Mouse (Mus musculus): ENCODE results near the gene Aicda. TPM values are rescaled to one million over a fixed set of nuclear protein-coding genes. Genes with fewer than 3 reads are reported as not detected.

The Aicda gene
- polyA plus RNA-seq, 1 experiment from 2014 or later, result 0.33 TPM

DNA sequence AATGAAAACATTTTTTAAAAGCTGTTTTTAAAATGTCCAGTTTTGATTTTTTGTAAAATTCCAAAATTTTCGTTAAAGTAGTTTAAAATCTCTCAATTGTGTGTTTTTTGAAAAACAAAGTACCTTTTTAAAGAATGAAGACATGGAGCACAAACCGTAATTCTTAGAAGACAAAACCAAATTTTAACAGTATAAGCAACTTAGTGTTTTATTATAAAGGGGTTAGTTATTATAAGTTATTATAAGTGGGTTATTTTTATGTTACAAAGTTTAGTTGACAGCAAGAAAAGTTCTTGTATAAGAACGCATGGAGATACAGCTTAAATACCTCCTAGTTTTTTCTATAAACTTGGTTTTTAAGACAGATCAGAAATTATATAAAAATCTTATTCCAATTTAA, 48.0 kb downstream of the Aicda start:
- Histone ChIP-seq H3K4me3 (ENCODE audit: low read length) (no peak overlapping the region), H3K4me1 (ENCODE audit: control insufficient read depth, insufficient read depth, low read depth, low read length) (peaks cover 5% of the 10 kb centered on the region), H3K27ac (ENCODE audit: low read depth, low read length) (no peak overlapping the region), H3K27me3 (replicated peaks; ENCODE audit: control insufficient read depth, insufficient read depth, low read length) (no peaks in the 10 kb centered on the region), H3K4me2 (ENCODE audit: low read length) (peak overlapping the region; percentile 71), H3K9ac (ENCODE audit: low read depth, low read length) (no peak overlapping the region), H3K36me3 (ENCODE audit: control insufficient read depth, insufficient read depth, low read length) (no peaks in the 10 kb centered on the region), H3K9me3 (ENCODE audit: control insufficient read depth, low read length) (no peaks in the 10 kb centered on the region)
- no peak for ATAC-seq
- 89% methylated on average over 3 of the region's 3 CpGs for WGBS

DNA sequence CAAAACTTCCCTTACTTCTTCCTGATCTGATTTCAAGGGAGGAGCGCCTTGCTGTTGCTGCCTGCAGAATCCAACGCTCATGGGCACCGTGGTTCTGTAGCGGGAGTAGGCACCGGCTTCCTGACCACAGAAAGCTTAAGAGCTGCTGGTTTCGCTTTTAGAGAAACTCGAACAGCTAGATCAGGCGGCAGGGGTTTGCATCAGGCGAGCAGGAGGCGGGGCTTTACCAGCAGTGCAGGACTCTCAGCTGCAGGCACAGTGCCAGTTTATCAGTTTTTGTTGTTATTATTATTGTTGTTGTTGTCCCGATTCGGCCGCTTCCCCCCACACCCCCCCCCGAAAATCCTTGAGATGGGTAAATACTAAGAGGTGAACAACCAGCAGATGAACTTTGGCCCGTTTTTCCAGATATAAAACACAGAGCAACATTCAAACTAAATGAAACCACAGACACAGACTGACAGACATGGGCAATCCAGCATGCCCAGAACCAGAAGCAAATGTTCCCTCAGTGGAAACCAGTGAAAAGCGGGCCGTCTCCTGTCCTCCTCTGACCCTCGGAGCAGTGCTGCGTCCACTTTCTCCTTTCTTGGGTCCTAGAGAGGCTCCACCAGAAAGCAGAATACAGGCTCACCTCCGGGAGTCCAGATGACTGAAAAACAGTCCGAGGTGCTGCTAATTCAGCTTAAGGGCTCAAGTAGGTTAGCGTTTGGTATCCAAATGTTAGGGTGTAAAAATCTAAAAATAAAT, 48.8 kb downstream of the Aicda start, which contains the start of gene Apobec1:
TSS of gene Apobec1 (minus strand) at position 203 of the 750 bp plus-strand sequence.
- Histone ChIP-seq H3K36me3 (ENCODE audit: control insufficient read depth, insufficient read depth, low read length) (no peaks in the 10 kb centered on the region), H3K4me1 (ENCODE audit: control insufficient read depth, insufficient read depth, low read depth, low read length) (peaks cover 5% of the 10 kb centered on the region), H3K27me3 (replicated peaks; ENCODE audit: control insufficient read depth, insufficient read depth, low read length) (no peaks in the 10 kb centered on the region), H3K4me3 (ENCODE audit: low read length) (peak within 1 kb of the TSS; percentile 43), H3K9ac (ENCODE audit: low read depth, low read length) (peak within 1 kb of the TSS; percentile 56), H3K4me2 (ENCODE audit: low read length) (peak within 1 kb of the TSS; percentile 71), H3K27ac (ENCODE audit: low read depth, low read length) (peak within 1 kb of the TSS; percentile 56; the same call in 1 of the 2 replicates), H3K9me3 (ENCODE audit: control insufficient read depth, low read length) (no peaks in the 10 kb centered on the region)
- WGBS, result 7% methylated on average over 22 of the region's 22 CpGs
- peak; percentile 82 for ATAC-seq

DNA sequence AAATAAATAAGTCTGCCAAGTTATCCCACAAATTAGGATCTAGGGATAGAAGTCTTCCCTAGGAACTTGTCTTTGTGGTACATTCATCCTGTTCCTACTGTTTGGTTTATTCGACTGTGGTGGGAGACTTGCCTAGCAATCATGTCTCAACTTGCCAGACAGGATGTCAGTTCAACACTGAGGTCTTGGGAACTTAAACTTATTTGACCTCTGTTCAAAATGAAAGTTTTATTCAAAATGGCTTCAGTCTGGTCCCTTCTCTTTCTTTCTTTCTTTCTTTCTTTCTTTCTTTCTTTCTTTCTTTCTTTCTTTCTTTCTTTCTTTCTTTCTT, 49.4 kb downstream of the Aicda start:
- ATAC-seq, result no peak
- Histone ChIP-seq H3K4me3 (ENCODE audit: low read length) (no peak overlapping the region), H3K27ac (ENCODE audit: low read depth, low read length) (no peak overlapping the region)

DNA sequence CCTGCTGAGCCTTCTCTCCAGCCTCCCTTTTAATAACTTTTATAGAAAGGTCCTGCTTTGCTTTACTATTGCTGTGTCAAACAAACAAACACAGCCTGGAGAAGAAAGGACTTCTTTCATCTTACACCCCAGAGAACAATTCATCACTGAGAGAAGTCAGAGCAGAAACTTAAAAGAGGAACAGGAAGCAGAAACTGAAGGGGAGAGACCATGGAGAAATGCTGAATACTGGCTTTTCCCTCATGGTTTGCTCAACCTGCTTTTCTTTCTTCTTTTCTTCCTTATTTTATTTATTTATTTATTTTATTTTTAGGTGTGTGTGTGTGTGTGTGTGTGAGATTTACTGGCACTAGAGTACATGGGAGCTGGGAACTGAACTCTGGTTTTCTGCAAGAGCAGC, 50.7 kb downstream of the Aicda start:
- H3K27me3 ChIP-seq (replicated peaks; ENCODE audit: control insufficient read depth, insufficient read depth, low read length), result no peaks in the 10 kb centered on the region

More for the DNA sequence above, 49.4 kb downstream of the Aicda start:
- peak overlapping the region; percentile 71 for H3K4me2 ChIP-seq (ENCODE audit: low read length)
- no peaks in the 10 kb centered on the region for H3K36me3 ChIP-seq (ENCODE audit: control insufficient read depth, insufficient read depth, low read length)
- WGBS, result 54% methylated on average over 1 of the region's 1 CpGs
- H3K9ac ChIP-seq (ENCODE audit: low read depth, low read length), result no peak overlapping the region
- peaks cover 5% of the 10 kb centered on the region for H3K4me1 ChIP-seq (ENCODE audit: control insufficient read depth, insufficient read depth, low read depth, low read length)
- no peaks in the 10 kb centered on the region for H3K9me3 ChIP-seq (ENCODE audit: control insufficient read depth, low read length)
- no peaks in the 10 kb centered on the region for H3K27me3 ChIP-seq (replicated peaks; ENCODE audit: control insufficient read depth, insufficient read depth, low read length)

DNA sequence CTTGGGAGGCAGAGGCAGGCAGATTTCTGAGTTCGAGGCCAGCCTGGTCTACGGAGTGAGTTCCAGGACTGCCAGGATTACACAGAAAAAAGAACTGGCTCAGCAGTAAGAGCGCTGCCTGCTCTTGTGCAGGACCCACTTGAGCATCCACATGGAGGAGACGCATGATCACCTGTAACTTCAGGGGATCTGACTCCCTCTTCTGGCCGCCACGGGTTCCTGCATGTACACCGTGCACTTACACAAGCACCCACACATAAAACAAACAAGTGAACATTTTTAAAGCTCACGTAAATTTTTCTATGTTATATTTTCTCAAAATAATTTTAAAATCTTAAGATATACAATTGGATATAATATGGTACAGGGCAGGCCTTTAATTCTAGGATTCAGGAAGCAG, 51.9 kb downstream of the Aicda start:
- no peak for ATAC-seq
- no peak overlapping the region for H3K4me2 ChIP-seq (ENCODE audit: low read length)
- no peaks in the 10 kb centered on the region for H3K36me3 ChIP-seq (ENCODE audit: control insufficient read depth, insufficient read depth, low read length)
- peaks cover 5% of the 10 kb centered on the region for H3K4me1 ChIP-seq (ENCODE audit: control insufficient read depth, insufficient read depth, low read depth, low read length)
- 92% methylated on average over 8 of the region's 8 CpGs for WGBS
- no peak overlapping the region for H3K9ac ChIP-seq (ENCODE audit: low read depth, low read length)
- H3K9me3 ChIP-seq (ENCODE audit: control insufficient read depth, low read length), result no peaks in the 10 kb centered on the region
- H3K27ac ChIP-seq (ENCODE audit: low read depth, low read length), result no peak overlapping the region
- no peak overlapping the region for H3K4me3 ChIP-seq (ENCODE audit: low read length)
- H3K27me3 ChIP-seq (replicated peaks; ENCODE audit: control insufficient read depth, insufficient read depth, low read length), result no peaks in the 10 kb centered on the region

More for the DNA sequence above, 50.7 kb downstream of the Aicda start:
- no peak for ATAC-seq
- no peak overlapping the region for H3K27ac ChIP-seq (ENCODE audit: low read depth, low read length)
- no peaks in the 10 kb centered on the region for H3K9me3 ChIP-seq (ENCODE audit: control insufficient read depth, low read length)
- no peaks in the 10 kb centered on the region for H3K36me3 ChIP-seq (ENCODE audit: control insufficient read depth, insufficient read depth, low read length)
- H3K4me2 ChIP-seq (ENCODE audit: low read length), result no peak overlapping the region
- H3K4me1 ChIP-seq (ENCODE audit: control insufficient read depth, insufficient read depth, low read depth, low read length), result peaks cover 5% of the 10 kb centered on the region
- no peak overlapping the region for H3K9ac ChIP-seq (ENCODE audit: low read depth, low read length)
- no peak overlapping the region for H3K4me3 ChIP-seq (ENCODE audit: low read length)

DNA sequence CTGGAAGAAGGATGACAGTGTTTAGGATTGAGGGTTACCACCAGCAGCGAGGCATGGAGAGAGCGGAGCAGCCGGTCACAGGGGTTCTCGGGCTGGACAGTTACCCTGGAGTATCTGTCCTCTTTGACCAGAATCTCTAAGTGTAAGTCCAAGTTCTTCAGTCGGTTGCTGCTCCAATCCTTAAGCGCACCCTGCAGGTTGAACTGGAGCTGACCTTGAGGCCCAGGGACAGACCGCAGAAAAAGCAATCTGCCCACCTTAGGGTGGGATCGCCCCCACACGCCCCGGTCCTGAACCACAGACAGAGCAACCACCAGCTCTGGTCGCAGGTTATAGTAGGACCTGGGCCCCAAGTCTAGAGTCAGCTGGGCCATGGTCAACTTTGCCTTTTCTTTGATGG, 53.1 kb downstream of the Aicda start:
- no peak for ATAC-seq
- H3K4me2 ChIP-seq (ENCODE audit: low read length), result no peak overlapping the region
- no peak overlapping the region for H3K27ac ChIP-seq (ENCODE audit: low read depth, low read length)
- no peaks in the 10 kb centered on the region for H3K9me3 ChIP-seq (ENCODE audit: control insufficient read depth, low read length)
- no peak overlapping the region for H3K4me3 ChIP-seq (ENCODE audit: low read length)
- no peaks in the 10 kb centered on the region for H3K36me3 ChIP-seq (ENCODE audit: control insufficient read depth, insufficient read depth, low read length)
- H3K4me1 ChIP-seq (ENCODE audit: control insufficient read depth, insufficient read depth, low read depth, low read length), result peaks cover 5% of the 10 kb centered on the region
- H3K27me3 ChIP-seq (replicated peaks; ENCODE audit: control insufficient read depth, insufficient read depth, low read length), result no peaks in the 10 kb centered on the region
- H3K9ac ChIP-seq (ENCODE audit: low read depth, low read length), result no peak overlapping the region
- WGBS, result 97% methylated on average over 11 of the region's 11 CpGs

DNA sequence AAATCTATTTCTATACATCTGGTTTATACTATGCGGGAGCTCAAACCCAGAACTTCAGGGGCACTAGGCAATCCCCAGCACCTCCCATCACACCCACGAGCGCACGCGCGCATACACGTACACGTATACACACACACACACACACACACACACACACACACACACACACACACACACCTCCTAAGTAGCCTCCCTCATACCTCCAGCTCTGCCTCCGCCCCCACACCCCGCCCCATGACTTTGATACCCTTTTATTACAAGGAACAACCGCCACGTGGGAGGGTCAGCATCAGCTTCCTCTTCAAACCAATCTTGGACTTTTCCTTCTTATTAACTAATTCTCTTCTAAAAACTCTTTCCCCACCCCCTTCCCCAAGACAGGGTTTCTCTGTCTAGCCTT, 54.1 kb downstream of the Aicda start:
- ATAC-seq, result no peak
- H3K4me1 ChIP-seq (ENCODE audit: control insufficient read depth, insufficient read depth, low read depth, low read length), result peaks cover under 1% of the 10 kb centered on the region; the same call in 1 of the 2 replicates
- no peak overlapping the region for H3K27ac ChIP-seq (ENCODE audit: low read depth, low read length)
- WGBS, result 93% methylated on average over 12 of the region's 12 CpGs
- no peak overlapping the region for H3K4me2 ChIP-seq (ENCODE audit: low read length)
- no peaks in the 10 kb centered on the region for H3K36me3 ChIP-seq (ENCODE audit: control insufficient read depth, insufficient read depth, low read length)
- H3K9ac ChIP-seq (ENCODE audit: low read depth, low read length), result no peak overlapping the region
- no peaks in the 10 kb centered on the region for H3K27me3 ChIP-seq (replicated peaks; ENCODE audit: control insufficient read depth, insufficient read depth, low read length)
- H3K4me3 ChIP-seq (ENCODE audit: low read length), result no peak overlapping the region
- H3K9me3 ChIP-seq (ENCODE audit: control insufficient read depth, low read length), result no peaks in the 10 kb centered on the region

DNA sequence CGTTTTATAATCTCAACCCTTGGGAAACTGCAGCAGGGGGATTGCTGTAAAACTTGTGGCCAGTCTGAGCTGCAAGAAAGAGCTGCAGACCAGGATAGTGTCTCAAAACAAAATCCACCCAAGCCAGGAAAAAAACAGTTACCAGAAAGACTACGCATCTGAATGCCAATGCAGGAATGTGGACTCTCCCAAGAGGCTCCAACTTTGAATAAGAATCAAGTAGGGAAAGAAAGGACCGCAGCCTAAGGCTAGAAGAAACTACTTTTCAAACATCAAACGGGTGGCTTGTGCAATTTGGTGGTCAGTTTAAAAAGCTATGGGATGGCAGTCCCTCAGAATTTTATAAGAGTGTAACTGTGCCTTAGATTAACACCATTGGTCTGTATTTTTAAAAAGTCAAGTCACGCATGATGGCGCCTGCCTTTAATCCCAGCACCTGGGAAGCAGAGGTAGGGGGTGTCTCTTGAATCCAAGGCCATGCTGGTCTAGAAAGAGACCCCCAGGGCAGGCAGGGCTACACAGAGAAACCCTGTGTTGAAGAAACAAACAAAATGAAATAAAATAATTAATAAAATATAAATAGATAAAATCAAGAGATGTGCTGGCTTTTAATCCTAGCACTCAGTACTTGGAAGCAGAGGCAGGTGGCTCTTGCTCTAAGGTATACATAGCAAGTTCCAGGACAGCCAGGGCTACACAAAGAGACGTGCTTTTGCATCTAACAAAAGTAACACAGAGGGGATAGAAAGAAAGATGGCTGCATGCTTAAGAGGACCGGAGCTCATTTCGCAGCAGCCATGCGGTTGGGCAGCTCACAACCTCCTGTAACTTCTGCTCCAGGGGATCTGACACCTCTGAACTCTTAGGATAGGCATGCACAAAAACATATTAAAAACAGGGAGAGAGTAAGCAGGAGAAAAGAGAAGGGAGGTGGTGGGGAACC, 55.1 kb downstream of the Aicda start:
- Histone ChIP-seq H3K36me3 (ENCODE audit: control insufficient read depth, insufficient read depth, low read length) (no peaks in the 10 kb centered on the region), H3K27me3 (replicated peaks; ENCODE audit: control insufficient read depth, insufficient read depth, low read length) (no peaks in the 10 kb centered on the region), H3K9me3 (ENCODE audit: control insufficient read depth, low read length) (no peaks in the 10 kb centered on the region), H3K9ac (ENCODE audit: low read depth, low read length) (no peak overlapping the region), H3K27ac (ENCODE audit: low read depth, low read length) (no peak overlapping the region), H3K4me1 (ENCODE audit: control insufficient read depth, insufficient read depth, low read depth, low read length) (no peaks in the 10 kb centered on the region), H3K4me2 (ENCODE audit: low read length) (no peak overlapping the region), H3K4me3 (ENCODE audit: low read length) (no peak overlapping the region)
- ATAC-seq, result no peak
- 72% methylated on average over 10 of the region's 10 CpGs for WGBS

DNA sequence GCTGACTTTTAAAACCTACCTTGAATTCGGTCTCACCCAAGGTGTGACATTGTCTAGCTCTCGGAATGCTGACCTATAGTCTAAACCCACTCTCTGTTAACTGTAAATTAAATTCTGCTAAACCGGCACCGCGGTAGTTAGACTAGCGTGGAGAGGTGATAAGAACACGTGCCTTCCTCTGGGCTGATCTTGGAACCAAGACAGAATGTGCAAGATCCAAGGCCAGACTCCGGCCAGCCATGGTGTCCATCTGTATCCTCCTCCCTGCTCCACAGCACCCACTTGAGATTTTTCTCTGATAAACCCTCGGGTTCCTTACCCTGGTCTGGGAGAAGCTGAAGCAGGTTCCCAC, 55.8 kb downstream of the Aicda start:
- WGBS, result 75% methylated on average over 9 of the region's 9 CpGs
- Histone ChIP-seq H3K4me1 (ENCODE audit: control insufficient read depth, insufficient read depth, low read depth, low read length) (no peaks in the 10 kb centered on the region), H3K9me3 (ENCODE audit: control insufficient read depth, low read length) (no peaks in the 10 kb centered on the region), H3K27ac (ENCODE audit: low read depth, low read length) (no peak overlapping the region), H3K4me2 (ENCODE audit: low read length) (no peak overlapping the region), H3K36me3 (ENCODE audit: control insufficient read depth, insufficient read depth, low read length) (no peaks in the 10 kb centered on the region), H3K27me3 (replicated peaks; ENCODE audit: control insufficient read depth, insufficient read depth, low read length) (no peaks in the 10 kb centered on the region), H3K4me3 (ENCODE audit: low read length) (no peak overlapping the region), H3K9ac (ENCODE audit: low read depth, low read length) (no peak overlapping the region)
- ATAC-seq, result no peak

Measured in hindbrain, embryonic 16.5 days (tissue).